Mouse (Mus musculus) CH12.LX (cell line): ENCODE results near the gene Hpse.

Source experiments
- CTCF ChIP-seq, 2 experiments: IDR thresholded peaks in 1 of 2; conservative IDR thresholded peaks in 1 of 2; 2 replicates each; pipeline ENCODE4 v1.5.1; 2011 to 2012; ENCODE audit warnings: low read depth in 2 of 2, low read length in 2 of 2, improper control_type of control experiment in 1 of 2, inconsistent platforms in 1 of 2, mild to moderate bottlenecking in 1 of 2, moderate library complexity in 1 of 2
- ELF1 ChIP-seq: IDR thresholded peaks from 2 replicates; pipeline ENCODE4 v1.6.1; 2014; ENCODE audit warnings: low read depth, mild to moderate bottlenecking, inconsistent platforms, low read length, improper control_type of control experiment
- EP300 ChIP-seq: IDR thresholded peaks from 2 replicates; pipeline ENCODE4 v1.6.1; 2011; ENCODE audit warnings: low read length, improper control_type of control experiment
- ETS1 ChIP-seq: conservative IDR thresholded peaks from 2 replicates; pipeline ENCODE4 v1.6.1; 2012; ENCODE audit warnings: low read depth, mild to moderate bottlenecking, inconsistent platforms, low read length, improper control_type of control experiment, moderate library complexity
- KAT2A ChIP-seq: IDR thresholded peaks from 2 replicates; pipeline ENCODE4 v1.6.1; 2012; ENCODE audit warnings: low read length, improper control_type of control experiment, inconsistent platforms; ENCODE audit not compliant: insufficient replicate concordance
- MAFK ChIP-seq: IDR thresholded peaks from 2 replicates; pipeline ENCODE4 v1.6.1; 2011; ENCODE audit warnings: low read length, improper control_type of control experiment; ENCODE audit not compliant: insufficient replicate concordance
- NRF1 ChIP-seq: IDR thresholded peaks from 2 replicates; pipeline ENCODE4 v1.6.1; 2014; ENCODE audit warnings: low read depth, mild to moderate bottlenecking, inconsistent platforms, low read length, improper control_type of control experiment, moderate library complexity
- POLR2A ChIP-seq: IDR thresholded peaks from 2 replicates; pipeline ENCODE4 v1.6.1; 2011; ENCODE audit warnings: low read depth, mild to moderate bottlenecking, improper control_type of control experiment, low read length

DNA sequence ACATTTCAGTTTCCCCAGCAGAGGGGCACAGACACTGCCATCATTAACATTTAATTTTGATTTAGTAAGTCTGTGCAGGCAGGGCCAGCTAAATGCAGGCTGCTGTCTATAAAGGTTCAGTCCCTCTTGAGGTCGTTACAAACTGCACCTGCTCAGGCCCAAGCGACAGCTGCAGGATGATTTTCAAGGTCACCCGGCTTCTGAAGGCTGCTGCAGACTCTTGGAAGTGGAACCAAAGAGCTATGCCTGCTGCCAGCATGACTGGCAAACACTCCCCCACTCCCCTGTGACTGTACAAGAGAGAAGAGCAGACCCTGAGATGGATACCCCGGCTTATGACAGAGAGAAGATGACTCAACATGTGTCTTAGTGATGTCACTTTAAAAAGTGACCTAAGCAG, 32.1 kb upstream of the Hpse start:
- TF ChIP-seq CTCF (conservative IDR thresholded peaks at IDR 0.05 in 1 of 2, IDR thresholded peaks at IDR 0.05 in 1 of 2; ENCODE audit: low read depth in 2 of 2, low read length in 2 of 2): no peak
- TF ChIP-seq NRF1: 0 out of 2 replicates have a peak, but pooled peaks have one; percentile 21
- peak; percentile 58 for TF ChIP-seq ETS1
- no peak for TF ChIP-seq KAT2A
- 0 out of 2 replicates have a peak, but pooled peaks have one; percentile 39 for TF ChIP-seq MAFK
- no peak for TF ChIP-seq POLR2A
- TF ChIP-seq EP300: peak; percentile 58; the same call in 1 of the 2 replicates
- TF ChIP-seq ELF1: no peak
